Comparison of ENCODE assay signal across 15 mouse cellular contexts in the genomic region with DNA sequence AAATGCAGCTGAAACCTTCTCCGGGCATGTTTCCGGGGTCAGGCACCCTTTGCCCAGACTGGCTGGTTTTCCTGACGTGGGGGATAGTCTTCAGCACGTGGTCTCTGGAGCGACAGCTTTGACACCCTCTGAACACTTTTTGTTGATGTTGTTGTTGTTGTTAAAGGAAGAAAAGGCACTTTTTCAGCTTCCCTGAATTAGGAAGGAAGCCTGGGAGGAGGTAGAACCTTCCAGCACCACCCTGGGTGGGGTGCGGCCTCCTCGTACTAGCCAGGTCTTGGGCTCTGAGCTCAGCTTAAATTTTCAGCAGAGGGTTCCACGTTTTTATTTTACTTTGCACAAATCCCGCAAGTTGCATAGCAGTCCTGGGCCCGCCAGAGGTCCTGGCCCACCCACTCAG. TPM values are rescaled to one million over a fixed set of nuclear protein-coding genes. Genes with fewer than 3 reads are reported as not detected.
DNase-seq lines count a peak whose midpoint lies in the region; ATAC-seq lines count a peak whose summit lies in the region.
"Had no signal": no experiment of that assay in that cellular context is flagged by ENCODE, and none has a peak within 500 bp of the region (broad histone marks: within the 10 kb centered on the region; RNA-seq: fewer than 3 reads in every experiment).

No protein-coding gene starts in this region.

- no peak for DNase-seq in heart, embryonic 10.5 days (ENCODE audit: low spot score)
- DNase-seq in heart, postnatal 25 days (ENCODE audit: low spot score), result no peak
- no peak for DNase-seq in lung, postnatal 25 days (ENCODE audit: low spot score)
- DNase-seq in cerebellum, adult 18-20 months, result no peak
- DNase-seq: cerebellum, adult 11 months; embryo, embryonic 11 days; retina, postnatal 1 day had no signal

- no peaks in the 10 kb centered on the region for H3K9me3 ChIP-seq in heart, embryonic 10.5 days
- no peaks in the 10 kb centered on the region for H3K9me3 ChIP-seq in lung, embryonic 16.5 days (ENCODE audit: control insufficient read depth, low read length)
- no peaks in the 10 kb centered on the region for H3K9me3 ChIP-seq in heart, embryonic 15.5 days (replicated peaks)
- H3K9me3 ChIP-seq: forebrain, embryonic 15.5 days had no signal

- no peak overlapping the region for H3K4me3 ChIP-seq in heart, embryonic 10.5 days
- H3K4me3 ChIP-seq in lung, embryonic 16.5 days (ENCODE audit: low read length), result no peak overlapping the region
- no peak overlapping the region for H3K4me3 ChIP-seq in brown adipose tissue, adult 24 weeks (ENCODE audit: insufficient read depth, low read depth, low read length)
- H3K4me3 ChIP-seq in heart, embryonic 15.5 days, result no peak overlapping the region
- H3K4me3 ChIP-seq: forebrain, embryonic 15.5 days had no signal

- H3K4me1 ChIP-seq in heart, embryonic 10.5 days, result peaks cover 30% of the 10 kb centered on the region
- peaks cover 22% of the 10 kb centered on the region for H3K4me1 ChIP-seq in lung, embryonic 16.5 days (replicated peaks; ENCODE audit: control insufficient read depth, insufficient read depth, low read length)
- peaks cover 34% of the 10 kb centered on the region for H3K4me1 ChIP-seq in brown adipose tissue, adult 24 weeks (ENCODE audit: control insufficient read depth, insufficient read depth, insufficient read length, low read length)
- H3K4me1 ChIP-seq in heart, embryonic 15.5 days (replicated peaks), result peaks cover 29% of the 10 kb centered on the region

- ATAC-seq in lung, embryonic 16.5 days (ENCODE audit: low read depth), result no peak
- ATAC-seq in heart, embryonic 15.5 days (replicated peaks; ENCODE audit: insufficient number of reproducible peaks, insufficient read depth, low FRiP score, low read depth), result no peak
- ATAC-seq: inflammation-experienced regulatory T-cells, adult 6 months; midbrain, embryonic 16.5 days had no signal

- WGBS in heart, embryonic 10.5 days, result 77% methylated on average over 10 of the region's 10 CpGs
- 79% methylated on average over 10 of the region's 10 CpGs for WGBS in lung, embryonic 16.5 days
- WGBS in heart, embryonic 15.5 days, result 76% methylated on average over 10 of the region's 10 CpGs

- peaks cover 11% of the 10 kb centered on the region for H3K36me3 ChIP-seq in heart, embryonic 10.5 days
- H3K36me3 ChIP-seq in lung, embryonic 16.5 days (ENCODE audit: control insufficient read depth, insufficient read depth, low read length), result no peaks in the 10 kb centered on the region; the same call in 1 of the 2 replicates
- H3K36me3 ChIP-seq in heart, embryonic 15.5 days, result no peaks in the 10 kb centered on the region
- H3K36me3 ChIP-seq: forebrain, embryonic 15.5 days had no signal

- H3K27me3 ChIP-seq in heart, embryonic 10.5 days (ENCODE audit: insufficient read depth, poor library complexity, severe bottlenecking), result no peaks in the 10 kb centered on the region
- no peaks in the 10 kb centered on the region for H3K27me3 ChIP-seq in lung, embryonic 16.5 days (ENCODE audit: control insufficient read depth, insufficient read depth, low read depth, low read length)
- H3K27me3 ChIP-seq in heart, embryonic 15.5 days, result no peaks in the 10 kb centered on the region
- H3K27me3 ChIP-seq: forebrain, embryonic 15.5 days had no signal

- H3K27ac ChIP-seq in heart, embryonic 10.5 days, result peak overlapping the region; percentile 78; the same call in 1 of the 2 replicates
- H3K27ac ChIP-seq in lung, embryonic 16.5 days (ENCODE audit: low read length), result peak overlapping the region; percentile 88; the same call in 1 of the 2 replicates
- H3K27ac ChIP-seq in brown adipose tissue, adult 24 weeks (replicated peaks; ENCODE audit: low read depth, low read length), result peak overlapping the region; percentile 93
- H3K27ac ChIP-seq in heart, embryonic 15.5 days, result peak overlapping the region; percentile 70; the same call in 1 of the 2 replicates

- H3K9ac ChIP-seq in lung, embryonic 16.5 days (ENCODE audit: low read length), result no peak overlapping the region
- H3K9ac ChIP-seq in heart, embryonic 15.5 days, result no peak overlapping the region
- H3K9ac ChIP-seq: forebrain, embryonic 15.5 days had no signal

- H3K4me2 ChIP-seq in lung, embryonic 16.5 days (ENCODE audit: low read depth, low read length), result no peak overlapping the region
- H3K4me2 ChIP-seq in heart, embryonic 15.5 days, result no peak overlapping the region
- H3K4me2 ChIP-seq: forebrain, embryonic 15.5 days; liver, embryonic 11.5 days had no signal

- intact Hi-C loops in heart, postnatal 25 days (cut with DNase I), result loop anchor here (2.0 to 10.0 kb wide), 5 partner anchors 92 to 638 kb away; partner anchors contain the start of gene Prkce

RNA-seq across cellular contexts. Expression of gene Epas1, which starts 49.6 kb away (rescaled TPM):
- polyA plus RNA-seq in heart, embryonic 10.5 days (2016; fragmentation: Nextera tagmentation; extraction: Ambion mirVana), result 5.8 and 6.0 TPM in 2 replicates
- 100 to 1,000 TPM; 235 to 266 TPM for total RNA-seq in heart, postnatal 25 days (2021)
- 13.7 and 14.5 TPM in 2 replicates for polyA plus RNA-seq in lung, embryonic 16.5 days (2015; fragmentation: Nextera tagmentation; extraction: Ambion mirVana)
- 196 and 238 TPM in 2 replicates for polyA plus RNA-seq in brown adipose tissue, adult 24 weeks (2012; ENCODE audit: insufficient read depth, insufficient read length, missing spikeins)
- 7.1 and 8.0 TPM in 2 replicates for polyA plus RNA-seq in heart, embryonic 15.5 days (2015; fragmentation: Nextera tagmentation; extraction: Ambion mirVana)
- total RNA-seq: megakaryocyte progenitor cell, adult 5-6 weeks had no signal

Comparison
In these comparisons a context has a peak if more than half of its experiments do, and no peak if none do; other contexts are left out.
1. RNA of gene Epas1, which starts 49.6 kb away (polyA plus RNA-seq): 196 to 238 TPM in brown adipose tissue, adult 24 weeks; 13.7 to 14.5 TPM in lung, embryonic 16.5 days, 7.1 to 8.0 TPM in heart, embryonic 15.5 days and 5.8 to 6.0 TPM in heart, embryonic 10.5 days; every median in the first group is over 10 times any median in the second.
2. Peak in every context shown above with its lines, with median percentiles within 50 percentile points of each other: H3K27ac ChIP-seq.